Mouse (Mus musculus) midbrain, postnatal 0 days (tissue): ENCODE measurements around the gene Ola1. TPM values are rescaled to one million over a fixed set of nuclear protein-coding genes. Genes with fewer than 3 reads are reported as not detected.

Experiments
- ATAC-seq: fragments of 200-750 bp; cut with Nextera tagmentation; 2 replicates; pipeline ENCODE4 v1.8.0; 2017; ENCODE audit warnings: moderate number of reproducible peaks, mild to moderate bottlenecking, moderate TSS enrichment, moderate library complexity; ENCODE audit not compliant: low FRiP score
- DNase-seq: peaks from one replicate; pipeline ENCODE4 v3.0.0-alpha.2; 2015; ENCODE audit warnings: low spot score
- H3K27ac ChIP-seq: fragments of 300-500 bp; sonication (generic); 2 replicates; pipeline ENCODE4 v1.5.1; 2014; ENCODE audit warnings: low read depth, mild to moderate bottlenecking, low read length, mixed read lengths
- H3K27me3 ChIP-seq: fragments of 300-500 bp; sonication (generic); 2 replicates; pipeline ENCODE4 v1.6.1; 2014; ENCODE audit warnings: low read length, control low read depth, mixed read lengths; ENCODE audit not compliant: insufficient read depth
- H3K36me3 ChIP-seq: fragments of 300-500 bp; sonication (generic); 2 replicates; pipeline ENCODE4 v1.6.1; 2014; ENCODE audit warnings: low read length, control low read depth, mixed read lengths; ENCODE audit not compliant: insufficient read depth
- H3K4me1 ChIP-seq: fragments of 300-500 bp; sonication (generic); 2 replicates; pipeline ENCODE4 v1.6.1; 2014; ENCODE audit warnings: mild to moderate bottlenecking, control low read depth, antibody characterized with exemption, low read length, mixed read lengths; ENCODE audit not compliant: insufficient read depth
- H3K4me2 ChIP-seq: fragments of 300-500 bp; sonication (generic); 2 replicates; pipeline ENCODE4 v1.6.1; 2014; ENCODE audit warnings: low read depth, mild to moderate bottlenecking, low read length, mixed read lengths; ENCODE audit not compliant: poor library complexity, severe bottlenecking
- H3K4me3 ChIP-seq: fragments of 300-500 bp; sonication (generic); 2 replicates; pipeline ENCODE4 v1.5.1; 2014; ENCODE audit warnings: low read depth, mild to moderate bottlenecking, low read length, moderate library complexity
- H3K9ac ChIP-seq: fragments of 300-500 bp; sonication (generic); replicated peaks from 2 replicates; pipeline ENCODE4 v1.6.1; 2014; ENCODE audit warnings: mild to moderate bottlenecking, low read length, moderate library complexity, mixed read lengths; ENCODE audit not compliant: poor library complexity, severe bottlenecking
- H3K9me3 ChIP-seq: fragments of 300-500 bp; sonication (generic); 2 replicates; pipeline ENCODE4 v1.6.1; 2016; ENCODE audit warnings: low read length, control low read depth
- CTCF ChIP-seq: IDR thresholded peaks from 2 replicates; pipeline ENCODE4 v1.5.1; 2016; ENCODE audit warnings: antibody characterized with exemption, mild to moderate bottlenecking
- WGBS: fragments of 180-500 bp; shearing (Covaris S2); extraction: QIAGEN DNeasy Blood & Tissue Kit; methylation state at CpG from one replicate; pipeline ENCODE4 v1.1.7; 2014; 5-methylcytosine and 5-hydroxymethylcytosine counted together
- polyA plus RNA-seq: library from polyadenylated mRNA; unstranded; fragments of >200 nt; fragmentation: Nextera tagmentation; extraction: Ambion mirVana; gene quantifications from 2 replicates; pipeline ENCODE4 v1.2.1, GENCODE M21; 2015
- total RNA-seq: library from RNA; depleted of rRNA; stranded (reverse); fragments of >200 nt; gene quantifications from 2 replicates; pipeline ENCODE4 v1.2.3, GENCODE M21; 2014

Gene Ola1
- total and polyA plus RNA-seq, 2 experiments from 2014 or later = 50.2 to 91.7 TPM

DNA sequence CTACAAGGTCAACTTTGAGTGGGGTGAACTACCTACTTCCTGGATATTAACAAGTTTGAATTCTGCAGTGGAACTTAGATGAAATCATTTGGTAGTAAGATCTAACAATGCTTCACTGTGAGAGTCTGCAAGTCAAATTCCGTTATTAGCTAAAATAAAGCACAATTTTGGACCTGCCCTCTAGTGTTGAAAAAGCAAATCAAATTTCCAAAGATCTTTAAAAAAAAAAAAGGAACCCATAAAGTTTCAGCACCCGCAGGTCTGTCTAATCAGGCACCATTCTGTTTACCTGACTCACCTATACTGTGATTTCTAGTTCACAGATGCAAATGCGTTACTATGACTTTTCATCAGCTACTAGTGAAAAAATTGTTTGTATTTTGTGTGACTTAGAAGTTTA lies 122.2 kb downstream of the Ola1 start:
- H3K27ac ChIP-seq = no peak overlapping the region
- H3K9ac ChIP-seq = no peak overlapping the region
- no peaks in the 10 kb centered on the region for H3K36me3 ChIP-seq
- ATAC-seq (no peak), DNase-seq (no peak)
- H3K27me3 ChIP-seq = no peaks in the 10 kb centered on the region
- H3K4me2 ChIP-seq = no peak overlapping the region
- WGBS = 82% methylated on average over 3 of the region's 3 CpGs
- peak; percentile 53 for TF ChIP-seq CTCF
- H3K9me3 ChIP-seq = no peaks in the 10 kb centered on the region
- no peak overlapping the region for H3K4me3 ChIP-seq
- no peaks in the 10 kb centered on the region for H3K4me1 ChIP-seq

DNA sequence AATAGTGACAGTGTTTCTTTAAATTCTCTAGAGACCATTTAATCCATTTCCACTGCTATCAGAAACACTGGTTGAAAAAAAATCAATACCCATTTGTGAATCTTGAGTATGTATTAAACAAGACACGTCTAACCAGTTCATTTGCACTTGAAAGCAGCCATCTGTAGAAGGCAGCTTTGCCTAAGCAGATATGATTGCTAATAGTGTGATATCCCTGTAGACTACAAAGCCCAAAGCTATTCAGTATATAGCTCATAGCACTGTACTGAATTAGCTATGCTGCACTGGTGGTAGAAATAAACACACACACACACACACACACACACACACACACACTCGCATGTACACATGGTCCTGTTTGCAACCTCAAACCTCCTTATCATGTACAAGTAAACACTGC lies 123.4 kb downstream of the Ola1 start:
- ATAC-seq (no peak), DNase-seq (no peak)
- Histone ChIP-seq H3K4me2 (no peak overlapping the region), H3K4me1 (no peaks in the 10 kb centered on the region), H3K27ac (no peak overlapping the region), H3K9me3 (no peaks in the 10 kb centered on the region), H3K27me3 (no peaks in the 10 kb centered on the region), H3K4me3 (no peak overlapping the region), H3K9ac (no peak overlapping the region), H3K36me3 (no peaks in the 10 kb centered on the region)
- no peak for TF ChIP-seq CTCF
- WGBS = 23% methylated on average over 2 of the region's 2 CpGs

GRCm38 (mm10) chr2:73093032-73093431 lies 125.7 kb downstream of the Ola1 start:
- TF ChIP-seq CTCF = no peak
- WGBS = 45% methylated on average over 6 of the region's 6 CpGs
- Histone ChIP-seq H3K9me3 (no peaks in the 10 kb centered on the region), H3K4me1 (no peaks in the 10 kb centered on the region), H3K9ac (no peak overlapping the region), H3K4me2 (no peak overlapping the region), H3K36me3 (no peaks in the 10 kb centered on the region), H3K27me3 (no peaks in the 10 kb centered on the region), H3K4me3 (no peak overlapping the region), H3K27ac (no peak overlapping the region)
- DNase-seq = no peak
- ATAC-seq = no peak

DNA sequence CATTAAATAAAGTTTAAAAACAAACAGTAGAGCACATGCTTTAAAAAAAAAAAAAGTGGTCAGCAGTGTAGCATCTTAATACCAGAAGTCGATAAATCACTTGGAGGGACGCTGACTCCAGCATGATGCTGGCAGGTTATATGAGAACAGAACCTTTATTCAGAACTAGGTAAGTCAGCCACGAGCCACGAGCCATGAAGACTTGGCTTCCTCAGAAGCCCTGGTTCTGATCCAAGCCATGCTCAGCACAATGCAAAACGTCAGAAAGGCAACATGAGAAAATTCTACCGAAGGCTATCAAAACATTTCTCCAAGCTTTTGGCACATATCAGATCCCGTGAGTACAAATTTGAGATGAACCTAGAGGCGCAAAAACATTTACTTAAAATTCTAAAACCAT lies 127.4 kb downstream of the Ola1 start:
- H3K36me3 ChIP-seq = no peaks in the 10 kb centered on the region
- H3K9ac ChIP-seq = no peak overlapping the region
- H3K27ac ChIP-seq = no peak overlapping the region
- TF ChIP-seq CTCF = no peak
- no peak overlapping the region for H3K4me3 ChIP-seq
- WGBS = 89% methylated on average over 8 of the region's 8 CpGs
- no peak for DNase-seq
- H3K4me2 ChIP-seq = no peak overlapping the region
- no peaks in the 10 kb centered on the region for H3K4me1 ChIP-seq
- H3K9me3 ChIP-seq = no peaks in the 10 kb centered on the region
- ATAC-seq = no peak
- no peaks in the 10 kb centered on the region for H3K27me3 ChIP-seq

GRCm38 (mm10) chr2:73087641-73088040 lies 131.1 kb downstream of the Ola1 start:
- no peak for ATAC-seq
- H3K4me3 ChIP-seq = no peak overlapping the region
- DNase-seq = no peak
- H3K9ac ChIP-seq = no peak overlapping the region
- H3K36me3 ChIP-seq = no peaks in the 10 kb centered on the region
- H3K4me2 ChIP-seq = no peak overlapping the region
- no peaks in the 10 kb centered on the region for H3K27me3 ChIP-seq
- WGBS = 69% methylated on average over 3 of the region's 3 CpGs
- TF ChIP-seq CTCF = no peak
- H3K4me1 ChIP-seq = no peaks in the 10 kb centered on the region
- H3K9me3 ChIP-seq = no peaks in the 10 kb centered on the region
- H3K27ac ChIP-seq = no peak overlapping the region

DNA sequence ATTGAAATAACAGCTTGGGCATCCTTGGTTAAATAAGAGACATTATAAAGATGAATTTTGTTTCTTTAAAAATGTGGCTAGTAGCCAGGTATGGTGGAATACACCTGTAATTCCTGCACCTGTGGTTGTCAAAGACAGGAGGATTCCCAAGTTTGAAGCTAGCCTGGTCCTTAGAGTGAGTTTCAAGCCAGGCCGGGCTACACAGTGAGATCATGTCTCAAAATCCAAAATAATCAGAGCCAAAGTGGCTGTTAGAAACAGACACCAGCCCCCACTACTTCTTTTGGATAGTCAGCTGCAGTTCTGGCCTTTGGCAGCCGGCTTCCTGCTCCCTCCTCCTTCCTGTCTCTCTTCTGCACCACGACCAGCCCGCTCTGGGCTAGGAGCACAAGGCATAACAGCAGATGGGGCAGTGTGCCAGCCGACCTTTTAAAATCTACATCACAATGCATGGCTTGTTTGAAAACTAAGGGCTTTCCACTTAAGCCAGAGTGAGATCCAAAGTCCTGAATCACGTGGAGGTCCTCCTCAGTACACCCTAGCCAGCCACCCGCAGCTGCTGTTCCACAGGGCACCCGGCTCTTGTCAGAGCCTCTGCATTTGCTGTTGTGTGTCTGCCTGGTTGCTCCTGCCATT lies 132.9 kb downstream of the Ola1 start:
- Histone ChIP-seq H3K4me3 (no peak overlapping the region), H3K27ac (no peak overlapping the region), H3K4me1 (no peaks in the 10 kb centered on the region), H3K9me3 (no peaks in the 10 kb centered on the region), H3K27me3 (no peaks in the 10 kb centered on the region), H3K9ac (no peak overlapping the region), H3K36me3 (no peaks in the 10 kb centered on the region), H3K4me2 (no peak overlapping the region)
- 16% methylated on average over 8 of the region's 8 CpGs for WGBS
- ATAC-seq (no peak), DNase-seq (peak; percentile 80)
- no peak for TF ChIP-seq CTCF
